Mouse (Mus musculus) stomach, postnatal 0 days (tissue): ENCODE measurements at regions not wholly inside any gene's neighbourhood (a gene's known extent, or its start where the extent isn't known, plus 50 kb on each side); places are given as distances from the start of the nearest gene placed in this dataset.
"Not testable (repeated sequence)": the region's sequence is repeated elsewhere in the genome, so short reads cannot be mapped to it uniquely, and the experiment has no call there.

ENCODE experiments used
- ATAC-seq: fragments of 200-750 bp; cut with Nextera tagmentation; 2 replicates; pipeline ENCODE4 v1.8.0; 2017; ENCODE audit not compliant: low FRiP score, low TSS enrichment
- DNase-seq: peaks from one replicate; pipeline ENCODE4 v3.0.0-alpha.2; 2016; ENCODE audit warnings: low spot score
- H3K27ac ChIP-seq: fragments of 300-500 bp; sonication (generic); replicated peaks from 2 replicates; pipeline ENCODE4 v1.5.1; 2014; ENCODE audit warnings: mild to moderate bottlenecking, control low read depth
- H3K27me3 ChIP-seq: fragments of 300-500 bp; sonication (generic); 2 replicates; pipeline ENCODE4 v1.6.1; 2014; ENCODE audit warnings: low read length; ENCODE audit not compliant: control insufficient read depth, insufficient read depth
- H3K36me3 ChIP-seq: fragments of 300-500 bp; sonication (generic); 2 replicates; pipeline ENCODE4 v1.6.1; 2014; ENCODE audit warnings: low read length, mixed read lengths; ENCODE audit not compliant: control insufficient read depth, insufficient read depth
- H3K4me1 ChIP-seq: fragments of 300-500 bp; sonication (generic); replicated peaks from 2 replicates; pipeline ENCODE4 v1.6.1; 2014; ENCODE audit warnings: antibody characterized with exemption; ENCODE audit not compliant: control insufficient read depth, insufficient read depth
- H3K4me2 ChIP-seq: fragments of 300-500 bp; sonication (generic); replicated peaks from 2 replicates; pipeline ENCODE4 v1.6.1; 2014; ENCODE audit warnings: low read depth, mild to moderate bottlenecking, control low read depth, moderate library complexity
- H3K4me3 ChIP-seq: fragments of 300-500 bp; sonication (generic); 2 replicates; pipeline ENCODE4 v1.5.1; 2014; ENCODE audit warnings: low read depth, low read length, control low read depth
- H3K9ac ChIP-seq: fragments of 300-500 bp; sonication (generic); 2 replicates; pipeline ENCODE4 v1.6.1; 2014; ENCODE audit warnings: mild to moderate bottlenecking, low read length, control low read depth, mixed read lengths
- H3K9me3 ChIP-seq: fragments of 300-500 bp; sonication (generic); 2 replicates; pipeline ENCODE4 v1.6.1; 2016; ENCODE audit warnings: low read length; ENCODE audit not compliant: control insufficient read depth
- CTCF ChIP-seq: IDR thresholded peaks from 2 replicates; pipeline ENCODE4 v1.5.1; 2016; ENCODE audit warnings: antibody characterized with exemption, low read depth, mild to moderate bottlenecking, moderate library complexity
- EP300 ChIP-seq: optimal IDR thresholded peaks from 2 replicates; pipeline ENCODE3; 2016; ENCODE audit warnings: antibody characterized with exemption
- WGBS: fragments of 180-500 bp; shearing (Covaris S2); extraction: QIAGEN DNeasy Blood & Tissue Kit; methylation state at CpG from one replicate; pipeline ENCODE4 v1.1.7; 2014; 5-methylcytosine and 5-hydroxymethylcytosine counted together

DNA sequence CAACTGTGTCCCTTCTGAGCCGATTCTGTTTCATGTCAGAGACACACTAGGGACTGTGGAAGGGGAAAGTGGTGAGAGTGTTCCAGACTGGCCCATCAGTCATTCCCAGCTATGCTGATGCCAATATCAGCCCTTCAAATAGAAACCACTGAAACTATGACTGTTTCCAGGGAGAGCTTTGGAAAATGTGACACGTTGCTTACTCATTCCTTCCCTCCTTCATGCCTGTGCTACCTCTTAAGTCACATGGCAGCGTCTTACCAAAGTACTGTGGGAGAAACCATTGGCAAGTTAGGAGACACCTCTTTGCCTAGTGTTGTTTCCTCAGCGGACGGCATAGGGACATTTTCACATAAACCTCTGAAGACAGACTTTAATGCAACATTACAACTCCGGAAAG, 153.0 kb upstream of the Gm11146 start:
- H3K27ac ChIP-seq, result no peak overlapping the region
- H3K4me2 ChIP-seq, result no peak overlapping the region
- no peak overlapping the region for H3K4me3 ChIP-seq
- ATAC-seq (no peak), DNase-seq (no peak)
- H3K36me3 ChIP-seq, result no peaks in the 10 kb centered on the region
- H3K27me3 ChIP-seq, result no peaks in the 10 kb centered on the region
- H3K9me3 ChIP-seq, result no peaks in the 10 kb centered on the region
- H3K9ac ChIP-seq, result no peak overlapping the region
- 76% methylated on average over 6 of the region's 6 CpGs for WGBS
- no peak for TF ChIP-seq EP300
- TF ChIP-seq CTCF, result no peak
- H3K4me1 ChIP-seq, result no peaks in the 10 kb centered on the region

GRCm38 (mm10) chr16:77749474-77749873, 147.6 kb upstream of the Gm11146 start:
- Histone ChIP-seq H3K9me3 (no peaks in the 10 kb centered on the region), H3K27ac (no peak overlapping the region), H3K4me2 (no peak overlapping the region), H3K4me3 (no peak overlapping the region), H3K9ac (no peak overlapping the region), H3K27me3 (no peaks in the 10 kb centered on the region), H3K4me1 (no peaks in the 10 kb centered on the region), H3K36me3 (no peaks in the 10 kb centered on the region)
- no peak for DNase-seq
- WGBS, result 55% methylated on average over 2 of the region's 2 CpGs
- ATAC-seq, result no peak
- TF ChIP-seq EP300 (no peak), CTCF (no peak)

DNA sequence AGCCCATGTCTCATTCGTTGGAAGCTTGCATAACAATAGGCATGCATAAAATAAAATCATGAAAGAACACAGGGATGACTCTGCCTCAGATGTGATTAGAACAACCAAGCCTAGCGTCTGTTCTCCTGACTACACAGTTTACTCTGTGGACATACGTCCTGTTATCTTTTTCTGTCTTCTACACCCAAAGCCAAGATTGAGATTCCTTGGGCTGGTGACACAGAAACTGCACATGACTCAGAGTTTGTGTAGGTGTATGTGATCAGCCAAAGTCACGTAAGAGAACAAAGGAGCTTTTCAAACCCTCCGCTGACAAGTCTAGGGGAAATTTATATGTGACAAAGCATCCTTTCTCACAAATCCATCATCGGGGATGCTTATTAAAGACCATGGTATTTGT, 141.9 kb upstream of the Gm11146 start:
- no peaks in the 10 kb centered on the region for H3K36me3 ChIP-seq
- no peaks in the 10 kb centered on the region for H3K9me3 ChIP-seq
- H3K9ac ChIP-seq, result no peak overlapping the region
- no peak for TF ChIP-seq EP300
- TF ChIP-seq CTCF, result no peak
- ATAC-seq (no peak), DNase-seq (no peak)
- H3K4me1 ChIP-seq, result no peaks in the 10 kb centered on the region
- no peak overlapping the region for H3K4me2 ChIP-seq
- 68% methylated on average over 6 of the region's 6 CpGs for WGBS
- H3K27ac ChIP-seq, result no peak overlapping the region
- H3K27me3 ChIP-seq, result no peaks in the 10 kb centered on the region
- no peak overlapping the region for H3K4me3 ChIP-seq

DNA sequence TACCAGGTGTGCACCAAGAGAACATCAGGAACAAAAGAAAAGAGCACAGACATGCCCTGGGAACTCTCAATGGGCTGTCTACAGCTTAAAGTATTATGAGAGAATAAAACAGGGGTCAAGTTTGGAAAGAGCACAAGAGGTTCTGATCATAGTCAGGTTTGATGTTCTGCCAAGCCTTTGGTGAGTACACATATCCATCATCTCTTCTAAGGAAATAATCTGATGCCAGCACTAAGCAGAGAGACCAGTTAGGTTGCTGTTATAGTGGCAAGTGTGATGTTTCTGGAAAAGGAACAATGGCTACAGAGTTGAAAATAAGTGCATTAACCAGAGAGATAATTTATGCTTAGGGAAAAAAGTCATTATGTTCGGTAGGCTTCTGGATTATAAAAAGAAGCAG, 136.9 kb upstream of the Gm11146 start:
- Histone ChIP-seq H3K9ac (no peak overlapping the region), H3K4me1 (no peaks in the 10 kb centered on the region), H3K27me3 (no peaks in the 10 kb centered on the region), H3K36me3 (no peaks in the 10 kb centered on the region), H3K4me2 (no peak overlapping the region), H3K9me3 (no peaks in the 10 kb centered on the region), H3K4me3 (no peak overlapping the region), H3K27ac (no peak overlapping the region)
- TF ChIP-seq CTCF (no peak), EP300 (peak; percentile 33)
- 45% methylated on average over 1 of the region's 1 CpGs for WGBS
- ATAC-seq (no peak; the same call in 1 of the 2 replicates), DNase-seq (no peak)

GRCm38 (mm10) chr16:77719377-77719776, 117.5 kb upstream of the Gm11146 start:
- Histone ChIP-seq H3K36me3 (no peaks in the 10 kb centered on the region), H3K27ac (no peak overlapping the region), H3K9me3 (no peaks in the 10 kb centered on the region), H3K4me3 (no peak overlapping the region), H3K4me1 (no peaks in the 10 kb centered on the region), H3K27me3 (no peaks in the 10 kb centered on the region), H3K9ac (no peak overlapping the region), H3K4me2 (no peak overlapping the region)
- TF ChIP-seq CTCF (no peak), EP300 (no peak)
- ATAC-seq (no peak), DNase-seq (no peak)
- 83% methylated on average over 2 of the region's 2 CpGs for WGBS

GRCm38 (mm10) chr16:77717766-77718165, 115.9 kb upstream of the Gm11146 start:
- DNase-seq, H3K9me3 ChIP-seq, H3K27ac ChIP-seq, H3K4me3 ChIP-seq, H3K9ac ChIP-seq, H3K36me3 ChIP-seq, H3K4me2 ChIP-seq, ATAC-seq, H3K4me1 ChIP-seq, H3K27me3 ChIP-seq: not testable (repeated sequence)
- WGBS, result 64% methylated on average over 3 of the region's 3 CpGs
